In the genomic region with DNA sequence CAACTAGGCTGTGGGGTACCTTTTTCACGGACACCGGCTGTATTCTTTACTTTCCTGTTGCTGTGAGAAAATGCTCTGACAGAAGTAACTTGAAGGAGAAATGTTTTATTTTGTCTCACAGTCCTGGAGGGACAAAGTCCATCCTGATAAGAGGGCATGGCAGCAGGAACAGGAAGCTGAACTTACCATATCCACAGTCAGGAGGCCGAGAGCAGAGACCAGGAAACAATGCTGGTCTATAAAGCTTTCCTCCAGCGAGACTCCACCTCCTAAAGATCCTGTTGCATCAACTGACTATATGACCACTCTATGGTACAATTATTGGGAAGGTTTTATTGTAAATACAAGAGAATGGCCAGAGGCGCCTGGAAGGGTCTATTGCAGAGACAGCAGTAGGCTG, we compare ENCODE assay signal across 32 mouse cellular contexts. TPM values are rescaled to one million over a fixed set of nuclear protein-coding genes. Genes with fewer than 3 reads are reported as not detected.
DNase-seq lines count a peak whose midpoint lies in the region; ATAC-seq and TF ChIP-seq lines count a peak whose summit lies in the region.
"Had no signal": no experiment of that assay in that cellular context is flagged by ENCODE, and none has a peak within 500 bp of the region (broad histone marks: within the 10 kb centered on the region; RNA-seq: fewer than 3 reads in every experiment).

No protein-coding gene starts in this region.

- peak; percentile 37 for DNase-seq in liver, adult 2 months (ENCODE audit: extremely low read depth, low read depth, low spot score)
- DNase-seq in liver = no peak
- DNase-seq in yolk sac, embryonic 10.5 days (ENCODE audit: low spot score) = peak; percentile 62
- DNase-seq: adrenal gland, adult 2 months; adrenal gland, postnatal 14 days; B cell, adult 2 months; cerebellum, adult 11 months; cerebellum, adult 8-10 months; cerebellum, postnatal 10 days; cerebellum, postnatal 36 days; embryo, embryonic 11 days; gastrocnemius, adult 2 months; gastrocnemius, postnatal 14 days; heart, adult 18-20 months; heart, postnatal 10 days; heart, postnatal 36 days had no signal

- TF ChIP-seq POLR2A in liver, adult 2 months (IDR thresholded peaks at IDR 0.05; ENCODE audit: extremely low read depth, insufficient read depth, low read length) = no peak

- H3K4me3 ChIP-seq in liver, adult 2 months (ENCODE audit: insufficient read depth, low read depth, low read length) = no peak overlapping the region
- no peak overlapping the region for H3K4me3 ChIP-seq in intestine, postnatal 0 days (ENCODE audit: low read depth, low read length)
- no peak overlapping the region for H3K4me3 ChIP-seq in forebrain, embryonic 15.5 days
- H3K4me3 ChIP-seq: embryonic facial prominence, embryonic 10.5 days; embryonic facial prominence, embryonic 13.5 days; erythroblast, embryonic 14.5 days; forebrain, embryonic 12.5 days; gastrocnemius, adult 2 months; heart, embryonic 12.5 days; heart, embryonic 15.5 days; hindbrain, embryonic 10.5 days; hindbrain, embryonic 13.5 days had no signal

- H3K27ac ChIP-seq in liver, adult 2 months (replicated peaks; ENCODE audit: insufficient read depth, low read depth, low read length) = no peak overlapping the region
- H3K27ac ChIP-seq in intestine, postnatal 0 days (ENCODE audit: low read depth, low read length) = peak overlapping the region; percentile 69
- no peak overlapping the region for H3K27ac ChIP-seq in forebrain, embryonic 15.5 days (replicated peaks)
- H3K27ac ChIP-seq: embryonic facial prominence, embryonic 10.5 days; embryonic facial prominence, embryonic 13.5 days; forebrain, embryonic 12.5 days; gastrocnemius, adult 2 months; heart, embryonic 15.5 days; hindbrain, embryonic 10.5 days; hindbrain, embryonic 13.5 days had no signal

- TF ChIP-seq CTCF in liver, adult 2 months (IDR thresholded peaks at IDR 0.05; ENCODE audit: low read depth, low read length) = no peak
- no peak for TF ChIP-seq CTCF in intestine, postnatal 0 days (IDR thresholded peaks at IDR 0.05; ENCODE audit: low read depth)

- 76% methylated on average over 5 of the region's 5 CpGs for WGBS in liver, adult 2 months
- 41% methylated on average over 5 of the region's 5 CpGs for WGBS in intestine, postnatal 0 days
- 85% methylated on average over 5 of the region's 5 CpGs for WGBS in forebrain, embryonic 15.5 days

- ATAC-seq in intestine, postnatal 0 days = peak; percentile 80
- no peak for ATAC-seq in granulocyte monocyte progenitor cell, adult 5-6 weeks (replicated peaks; ENCODE audit: poor library complexity, severe bottlenecking)
- no peak for ATAC-seq in forebrain, embryonic 15.5 days (replicated peaks)
- ATAC-seq: forebrain, embryonic 16.5 days; hindbrain, embryonic 16.5 days had no signal

- H3K9me3 ChIP-seq in intestine, postnatal 0 days (ENCODE audit: control insufficient read depth) = no peaks in the 10 kb centered on the region
- no peaks in the 10 kb centered on the region for H3K9me3 ChIP-seq in forebrain, embryonic 15.5 days
- H3K9me3 ChIP-seq: embryonic facial prominence, embryonic 10.5 days; G1E; heart, embryonic 15.5 days; hindbrain, embryonic 13.5 days had no signal

- no peaks in the 10 kb centered on the region for H3K79me2 ChIP-seq in liver, adult 2 months (ENCODE audit: control insufficient read depth, insufficient read depth, low read length)

- H3K4me2 ChIP-seq in intestine, postnatal 0 days (replicated peaks; ENCODE audit: low read depth) = peak overlapping the region; percentile 30
- no peak overlapping the region for H3K4me2 ChIP-seq in forebrain, embryonic 15.5 days (replicated peaks)
- H3K4me2 ChIP-seq: embryonic facial prominence, embryonic 13.5 days; forebrain, embryonic 12.5 days; heart, embryonic 12.5 days; heart, embryonic 15.5 days; hindbrain, embryonic 13.5 days had no signal

- no peak overlapping the region for H3K9ac ChIP-seq in liver, adult 2 months (ENCODE audit: low read depth, low read length)
- H3K9ac ChIP-seq in intestine, postnatal 0 days (ENCODE audit: low read depth, low read length) = no peak overlapping the region; the same call in 1 of the 2 replicates
- no peak overlapping the region for H3K9ac ChIP-seq in forebrain, embryonic 15.5 days (replicated peaks)
- H3K9ac ChIP-seq: embryonic facial prominence, embryonic 13.5 days; forebrain, embryonic 12.5 days; heart, embryonic 12.5 days; heart, embryonic 15.5 days; hindbrain, embryonic 13.5 days had no signal

- H3K4me1 ChIP-seq in liver, adult 2 months (ENCODE audit: control insufficient read depth, insufficient read depth, low read length) = no peaks in the 10 kb centered on the region
- no peaks in the 10 kb centered on the region for H3K4me1 ChIP-seq in intestine, postnatal 0 days (replicated peaks; ENCODE audit: control insufficient read depth, insufficient read depth, low read length)
- no peaks in the 10 kb centered on the region for H3K4me1 ChIP-seq in forebrain, embryonic 15.5 days
- H3K4me1 ChIP-seq: embryonic facial prominence, embryonic 13.5 days; forebrain, embryonic 12.5 days; hindbrain, embryonic 13.5 days had no signal

- H3K27me3 ChIP-seq in liver, adult 2 months (ENCODE audit: control insufficient read depth, insufficient read depth, low read length) = no peaks in the 10 kb centered on the region; the same call in 1 of the 2 replicates
- H3K27me3 ChIP-seq in intestine, postnatal 0 days (replicated peaks; ENCODE audit: control insufficient read depth, insufficient read depth, low read length) = no peaks in the 10 kb centered on the region
- no peaks in the 10 kb centered on the region for H3K27me3 ChIP-seq in forebrain, embryonic 15.5 days
- H3K27me3 ChIP-seq: CH12.LX; embryonic facial prominence, embryonic 13.5 days; forebrain, embryonic 12.5 days; heart, embryonic 12.5 days; heart, embryonic 15.5 days; hindbrain, embryonic 13.5 days had no signal

- no peaks in the 10 kb centered on the region; the same call in 1 of the 2 replicates for H3K36me3 ChIP-seq in liver, adult 2 months (ENCODE audit: control insufficient read depth, insufficient read depth, low read length)
- H3K36me3 ChIP-seq in intestine, postnatal 0 days (ENCODE audit: control insufficient read depth, insufficient read depth) = peaks cover 8% of the 10 kb centered on the region; the same call in 1 of the 2 replicates
- H3K36me3 ChIP-seq in forebrain, embryonic 15.5 days = peaks cover 15% of the 10 kb centered on the region

RNA-seq across cellular contexts. Expression of a gene that starts 14.5 kb away (rescaled TPM):
- not detected in 2 replicates for total RNA-seq in liver, adult 2 months (2014; rRNA removed)
- polyA plus RNA-seq in liver, adult 2 months (2012; rRNA removed) = not detected in 2 replicates
- polyA plus RNA-seq in intestine, postnatal 0 days (2015; fragmentation: Nextera tagmentation; extraction: Ambion mirVana) = 0.12 and 0.20 TPM in 2 replicates
- total RNA-seq in granulocyte monocyte progenitor cell, adult 5-6 weeks (2014; fragmentation: Nextera tagmentation) = not detected in 2 replicates
- total RNA-seq in granulocyte monocyte progenitor cell, adult 5-6 weeks (2017) = under 0.01 and 0.13 TPM in 2 replicates
- not detected in 2 replicates for polyA plus RNA-seq in forebrain, embryonic 15.5 days (2015; fragmentation: Nextera tagmentation; extraction: Ambion mirVana)
- total RNA-seq: CH12.LX; G1E; gastrocnemius, adult 2 months; gastrocnemius, postnatal 4 days; heart, adult 18-20 months; heart, postnatal 10 days; heart, postnatal 36 days had no signal
- polyA plus RNA-seq: erythroblast, embryonic 14.5 days; forebrain, embryonic 12.5 days; forebrain, embryonic 16.5 days; G1E; heart, embryonic 15.5 days; hindbrain, embryonic 10.5 days; hindbrain, embryonic 13.5 days; hindbrain, embryonic 16.5 days had no signal

RNA-seq across cellular contexts. Expression of a gene that starts 42.8 kb away (rescaled TPM):
- total RNA-seq in liver, adult 2 months (2014; rRNA removed) = 4.4 and 8.9 TPM in 2 replicates
- 14.5 and 18.9 TPM in 2 replicates for polyA plus RNA-seq in liver, adult 2 months (2012; rRNA removed)
- polyA plus RNA-seq in intestine, postnatal 0 days (2015; fragmentation: Nextera tagmentation; extraction: Ambion mirVana) = 42.9 and 44.4 TPM in 2 replicates
- 30.4 and 39.0 TPM in 2 replicates for total RNA-seq in granulocyte monocyte progenitor cell, adult 5-6 weeks (2014; fragmentation: Nextera tagmentation)
- total RNA-seq in granulocyte monocyte progenitor cell, adult 5-6 weeks (2017) = 2.8 and 15.2 TPM in 2 replicates
- polyA plus RNA-seq in forebrain, embryonic 15.5 days (2015; fragmentation: Nextera tagmentation; extraction: Ambion mirVana) = 8.0 TPM in 2 replicates
